Mouse (Mus musculus): ENCODE data around the gene Gm28539.

DNA sequence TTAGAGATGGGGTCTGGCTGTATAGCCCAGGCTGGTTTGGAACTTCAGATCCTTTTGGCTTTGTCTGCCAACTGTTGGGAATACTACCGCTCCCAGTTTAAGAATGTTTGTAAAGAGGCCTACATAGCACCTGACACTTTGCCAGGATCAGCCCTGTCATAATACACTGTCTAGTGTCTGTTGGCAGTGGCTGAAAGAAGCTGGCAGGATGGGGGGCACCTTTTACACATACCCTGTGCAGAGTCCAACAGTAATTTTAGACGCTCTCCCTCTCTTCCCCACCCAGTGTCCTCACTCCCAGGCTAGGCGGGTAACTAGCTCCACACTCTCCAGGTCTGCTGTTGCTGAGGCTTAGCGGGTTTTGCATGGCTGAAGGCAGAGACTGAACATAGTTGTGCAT is 2.0 kb downstream of the Gm28539 start:
- TF ChIP-seq CTCF (IDR thresholded peaks at IDR 0.05; ENCODE audit: borderline replicate concordance, extremely low read depth, insufficient read depth, insufficient read length) = no peak
- TF ChIP-seq POLR2A (IDR thresholded peaks at IDR 0.05; ENCODE audit: borderline replicate concordance, extremely low read depth, insufficient read depth, insufficient read length, poor library complexity, severe bottlenecking) = no peak
